Mouse (Mus musculus) heart, adult 2 months (tissue): ENCODE data around the gene Bsn.

Source experiments
- CTCF ChIP-seq: fragments of 200-600 bp; IDR thresholded peaks from 2 replicates; pipeline ENCODE4 v1.8.1; 2022; ENCODE audit warnings: antibody characterized with exemption, mild to moderate bottlenecking, moderate library complexity
- EP300 ChIP-seq: fragments of 200-500 bp; IDR thresholded peaks from 2 replicates; pipeline ENCODE4 v1.6.1; 2011; ENCODE audit warnings: low read depth, low read length, control low read depth; ENCODE audit not compliant: insufficient read depth

GRCm38 (mm10) chr9:108083561-108083960 lies 106.6 kb downstream of the Bsn start:
- TF ChIP-seq CTCF = no peak
- no peak for TF ChIP-seq EP300
